Mouse (Mus musculus) thymus, postnatal 14 days (tissue): ENCODE measurements around the gene Shisal2a.
A peak's percentile ranks its signal among the peaks of the same experiment; 100 is the strongest.
"Not testable (repeated sequence)": the region's sequence is repeated elsewhere in the genome, so short reads cannot be mapped to it uniquely, and the experiment has no call there.

Source experiments
- DNase-seq: peaks from one replicate; pipeline ENCODE4 v3.0.0; 2021

Shisal2a gene

DNA sequence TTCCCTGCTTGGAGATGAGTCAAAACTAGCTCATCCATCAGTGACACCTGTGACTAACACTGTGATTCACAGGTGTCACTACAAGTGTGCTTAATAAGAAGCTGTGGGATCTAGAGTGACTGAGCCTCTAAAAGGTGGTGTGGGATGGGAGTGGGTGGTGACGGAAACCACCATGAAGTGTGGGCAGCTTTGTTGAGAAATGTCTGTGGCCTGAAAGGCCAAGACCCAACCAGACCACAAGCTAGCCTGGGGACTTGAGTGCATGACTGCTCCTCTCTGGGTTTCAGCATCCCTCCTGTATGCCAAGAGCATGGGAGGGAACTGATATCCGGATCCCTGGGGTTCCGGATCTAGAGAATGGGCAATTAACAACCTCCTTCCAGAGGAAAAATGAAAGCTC, 11.7 kb downstream of the Shisal2a start:
- DNase-seq: no peak

DNA sequence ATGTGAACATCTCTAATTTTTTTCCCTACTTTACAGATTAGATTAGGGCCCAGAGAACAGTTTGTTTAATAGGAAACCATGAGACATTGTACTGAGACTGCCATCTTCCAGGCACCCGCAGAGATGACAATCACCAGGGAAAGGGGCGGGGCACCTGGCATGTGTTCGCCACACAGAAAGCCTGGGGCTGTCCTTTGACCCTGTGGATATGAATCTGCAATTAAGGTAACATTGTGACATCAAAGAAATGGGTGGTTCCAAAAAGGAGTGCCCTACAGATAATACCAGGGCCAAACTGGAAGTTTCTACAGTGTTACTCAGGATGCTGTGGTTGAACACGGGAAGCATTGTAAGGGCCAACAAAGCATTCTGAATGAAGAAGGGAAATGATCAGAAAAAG, 12.7 kb downstream of the Shisal2a start:
- no peak for DNase-seq

DNA sequence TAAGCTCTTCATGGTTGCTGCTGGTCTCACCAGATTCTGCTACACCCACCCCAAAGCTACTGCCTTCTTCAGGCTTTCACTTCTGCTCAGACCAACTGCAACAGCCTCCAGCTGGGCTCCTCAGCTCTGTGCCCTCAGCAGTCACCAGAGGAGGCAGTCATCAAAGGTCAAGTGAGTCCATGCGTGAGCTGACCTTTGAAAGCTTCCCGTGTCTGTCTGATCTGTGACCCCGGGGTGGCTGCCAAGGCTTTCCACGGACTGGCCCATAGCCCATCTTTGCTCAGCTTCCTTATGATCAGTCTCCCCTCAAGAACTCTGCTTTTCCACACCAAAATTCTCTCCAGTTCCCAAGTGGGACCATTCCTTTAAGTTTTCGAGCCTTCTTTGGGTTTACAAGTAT, 13.9 kb downstream of the Shisal2a start:
- no peak for DNase-seq

- DNase-seq: no peak
These were observed 19.1 kb downstream of the Shisal2a start for GRCm38 (mm10) chr4:108364111-108364476.

GRCm38 (mm10) chr4:108363355-108364110, 19.6 kb downstream of the Shisal2a start:
- DNase-seq: no peak

DNA sequence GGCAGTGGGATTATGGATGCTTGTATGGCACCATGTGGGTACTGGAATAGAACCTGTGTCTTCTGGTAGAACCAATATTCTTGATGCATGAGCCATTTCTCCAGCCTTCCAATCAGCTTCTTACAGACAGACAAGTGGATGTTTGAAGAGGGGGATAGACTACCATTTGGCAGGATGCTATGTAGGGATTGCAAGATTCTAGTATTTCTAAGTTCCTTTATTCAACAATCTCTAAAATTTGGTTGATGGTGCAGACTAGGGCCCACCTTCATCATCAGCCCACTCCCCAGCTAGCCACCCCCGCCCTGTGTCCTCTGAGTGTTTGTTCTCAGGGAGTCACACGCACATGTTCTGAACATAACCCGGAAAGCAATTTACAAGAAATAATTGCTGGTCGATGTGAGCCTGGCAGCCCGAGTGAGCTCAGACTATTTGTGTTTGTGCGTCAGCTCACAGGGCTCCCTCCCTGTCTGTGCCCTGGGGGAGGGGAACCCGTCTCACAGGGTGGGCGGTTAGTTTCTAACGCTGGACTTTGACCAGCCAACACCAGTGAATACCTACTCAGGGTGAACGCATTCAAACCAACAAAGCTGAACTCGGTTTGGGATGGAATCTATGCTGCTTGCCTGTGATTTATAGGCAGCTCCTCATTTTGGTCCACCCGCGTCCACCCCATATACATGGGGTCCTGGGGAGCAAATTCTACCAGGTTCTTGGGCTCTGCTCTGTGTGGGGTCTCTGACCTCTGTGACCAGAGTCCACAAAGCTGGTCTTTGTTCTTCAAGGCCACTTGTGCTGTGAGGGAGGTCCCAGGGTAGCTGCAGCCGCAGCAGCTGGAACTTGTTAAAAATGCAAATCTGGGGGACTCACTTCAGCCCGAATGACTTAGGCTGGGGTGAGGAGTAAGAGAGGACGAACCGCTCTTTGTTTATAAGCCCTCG, 20.6 kb downstream of the Shisal2a start:
- DNase-seq: no peak

DNA sequence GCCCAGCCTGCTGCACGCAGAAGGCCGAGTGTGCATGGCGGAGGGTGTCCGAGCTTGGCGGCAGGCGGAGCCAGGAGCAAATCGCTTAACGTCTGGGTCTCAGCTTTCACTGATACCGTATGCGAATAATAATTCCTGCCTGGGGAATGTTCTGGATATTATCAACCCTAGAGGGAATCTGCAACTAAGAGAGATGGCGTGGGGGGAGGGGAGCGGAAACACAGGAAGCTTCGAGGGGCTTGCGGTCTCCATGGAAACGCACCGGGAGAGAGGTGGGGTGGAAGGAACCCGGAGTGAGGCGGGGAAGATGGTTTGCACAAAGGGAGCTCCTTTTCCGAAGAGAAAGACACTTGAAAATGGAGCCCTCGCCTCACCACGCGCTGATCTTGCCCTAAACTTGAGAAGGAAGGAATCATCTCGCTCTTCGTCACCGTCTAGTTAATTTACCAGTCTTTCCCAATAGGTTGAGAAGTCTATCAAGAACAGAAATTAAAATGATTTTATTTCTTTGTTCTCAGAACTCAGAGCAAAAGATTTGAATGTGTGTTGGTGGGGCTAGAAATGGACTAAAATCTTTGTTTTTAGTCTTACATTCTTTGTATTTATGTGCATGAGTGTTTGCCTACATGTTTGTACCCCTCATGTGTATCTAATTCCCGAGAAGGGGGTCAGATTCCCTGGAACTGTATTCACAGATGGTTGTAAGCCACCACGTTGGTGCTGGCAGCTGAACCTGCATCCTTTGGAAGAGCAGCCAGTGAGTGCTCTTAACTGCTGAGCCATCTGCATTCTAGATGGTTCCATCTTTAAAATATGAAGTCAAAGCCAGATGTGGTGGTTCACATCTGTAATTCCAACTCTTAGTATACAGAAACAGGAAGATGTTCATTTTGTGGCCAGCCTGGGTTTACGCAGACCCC, 22.8 kb downstream of the Shisal2a start:
- DNase-seq: peak; percentile 64

GRCm38 (mm10) chr4:108358498-108358897, 24.7 kb downstream of the Shisal2a start:
- DNase-seq: no peak

- DNase-seq: no peak
These were observed 25.7 kb downstream of the Shisal2a start for GRCm38 (mm10) chr4:108357458-108357857.

DNA sequence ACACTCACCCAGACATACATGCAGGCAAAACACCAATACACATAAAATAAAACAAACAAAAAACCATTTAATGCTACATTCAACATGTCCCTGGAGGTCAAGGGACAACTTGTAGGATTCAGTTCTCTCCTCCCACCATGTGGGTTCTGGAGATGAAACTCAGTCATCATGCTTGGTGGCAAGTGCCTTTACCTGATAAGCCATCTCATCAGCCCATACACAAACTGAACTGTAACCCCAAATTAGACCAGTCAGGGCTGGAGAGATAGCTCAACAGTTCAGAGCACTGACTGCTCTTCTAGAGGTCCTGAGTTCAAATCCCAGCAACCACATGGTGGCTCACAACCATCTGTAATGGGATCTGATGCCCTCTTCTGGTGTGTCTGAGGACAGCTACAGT, 29.6 kb downstream of the Shisal2a start:
- DNase-seq: not testable (repeated sequence)

DNA sequence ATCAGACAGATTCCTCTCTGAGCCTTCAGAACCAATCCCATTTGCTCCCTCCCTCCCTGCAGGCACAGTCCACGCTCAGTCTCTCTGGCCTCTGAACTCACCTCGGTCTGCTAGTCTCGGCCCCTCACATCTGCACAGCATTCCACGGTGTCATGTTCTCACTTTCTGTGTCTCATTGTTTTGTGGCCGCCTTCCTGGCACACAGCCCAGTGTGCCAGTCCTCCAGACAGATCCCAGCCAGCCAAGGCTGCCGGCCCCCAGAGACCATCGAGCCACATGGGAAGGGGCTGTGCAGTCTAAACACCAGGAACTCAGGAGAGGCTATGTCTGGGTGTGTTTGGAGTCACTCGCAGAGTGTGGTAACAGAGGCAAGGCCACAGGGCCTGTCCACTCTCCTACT, 32.3 kb downstream of the Shisal2a start:
- no peak for DNase-seq

DNA sequence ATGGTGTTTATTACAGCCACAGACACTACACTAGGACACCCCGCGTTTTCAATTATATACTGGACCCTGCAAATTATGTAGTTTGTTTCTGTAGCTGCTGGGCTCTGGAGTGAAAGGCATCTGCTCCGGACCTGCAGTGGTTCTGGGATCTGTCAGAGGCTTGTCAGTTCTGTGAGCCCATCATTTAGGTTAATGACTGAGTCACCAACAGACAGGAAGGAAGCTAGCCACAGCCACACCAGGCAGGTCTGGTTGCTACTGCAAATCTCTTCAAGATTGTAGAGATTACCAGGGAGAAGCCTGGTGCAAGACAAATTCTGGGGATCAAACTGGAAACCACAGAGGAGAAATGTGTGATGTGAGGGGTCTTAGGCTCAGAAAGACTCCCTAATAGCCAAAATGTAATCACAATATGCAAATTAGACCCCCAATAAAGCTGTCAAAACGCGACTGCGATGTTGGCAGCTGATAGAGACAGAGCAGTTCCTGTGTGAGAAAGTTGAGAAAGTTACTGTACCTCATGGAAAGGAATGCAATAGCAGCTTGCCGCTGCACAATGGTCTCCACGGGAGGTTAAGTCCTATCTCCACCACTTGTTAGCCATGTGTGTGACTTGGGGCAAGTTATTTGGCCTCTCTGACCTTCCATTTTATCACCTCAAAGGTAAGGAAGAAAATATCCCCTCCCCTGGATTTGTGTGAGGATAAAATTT, 33.2 kb downstream of the Shisal2a start:
- no peak for DNase-seq

DNA sequence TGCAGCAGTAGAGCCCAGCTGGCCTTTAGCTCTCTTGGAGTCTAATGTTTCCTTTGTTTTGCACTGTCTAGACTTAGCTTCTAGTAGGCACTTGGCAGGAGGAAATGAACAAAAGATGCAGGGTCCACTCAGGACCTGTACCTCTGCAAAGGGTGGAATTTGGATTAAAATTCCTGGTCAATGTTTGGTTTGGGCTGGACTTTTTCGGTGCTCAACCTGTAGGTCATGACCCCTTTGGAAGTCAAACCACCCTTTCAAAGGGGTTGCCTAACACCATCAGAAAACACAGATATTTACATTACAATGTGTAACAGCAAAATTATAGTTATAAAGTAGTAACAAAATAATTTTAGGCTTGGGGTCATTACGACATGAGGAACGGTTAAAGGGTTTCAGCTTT, 34.1 kb downstream of the Shisal2a start:
- no peak for DNase-seq

- no peak for DNase-seq
These were observed 34.8 kb downstream of the Shisal2a start for GRCm38 (mm10) chr4:108348256-108348875.

DNA sequence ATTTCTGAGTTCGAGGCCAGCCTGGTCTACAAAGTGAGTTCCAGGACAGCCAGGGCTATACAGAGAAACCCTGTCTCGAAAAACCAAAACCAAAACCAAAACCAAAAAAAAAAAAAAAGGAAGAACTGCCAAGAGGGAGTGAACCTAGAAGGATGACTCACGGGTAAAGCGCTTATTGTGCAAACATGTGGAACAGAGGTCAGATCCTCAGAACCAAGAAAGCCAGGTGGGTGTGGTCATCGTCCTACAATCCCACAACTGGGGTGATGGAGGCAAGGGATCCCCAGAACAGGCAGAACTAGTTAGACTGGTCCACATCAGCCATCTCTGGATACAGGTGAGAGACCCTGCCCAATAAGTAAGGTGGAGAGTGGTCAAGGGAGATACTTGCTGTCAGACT, 36.0 kb downstream of the Shisal2a start:
- no peak for DNase-seq

- no peak for DNase-seq
These were observed 37.3 kb downstream of the Shisal2a start for GRCm38 (mm10) chr4:108345826-108346225.

DNA sequence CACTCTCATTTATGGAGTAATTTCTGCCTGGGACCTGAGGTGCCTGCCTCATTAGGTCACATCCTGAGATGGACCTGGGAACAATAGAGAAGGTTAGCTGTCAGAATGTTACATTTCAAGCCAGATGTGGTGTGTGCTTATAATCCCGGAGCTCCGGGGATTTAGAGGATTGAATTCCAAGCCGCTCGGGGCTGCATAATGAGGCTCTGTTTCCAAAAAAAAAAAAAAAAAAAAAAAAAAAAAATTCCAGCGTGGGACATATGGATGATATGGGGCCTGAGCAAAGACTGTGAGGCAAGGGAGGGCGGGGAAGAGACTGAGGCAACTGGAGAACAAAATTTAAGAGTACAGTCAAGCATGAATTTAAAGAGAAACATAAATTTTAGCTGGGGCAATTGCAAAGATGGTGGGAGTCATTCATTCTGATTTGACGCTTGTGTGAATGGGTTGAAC, 38.5 kb downstream of the Shisal2a start:
- no peak for DNase-seq

- peak; percentile 59 for DNase-seq
These were observed 43.9 kb downstream of the Shisal2a start for GRCm38 (mm10) chr4:108339277-108339690.

- no peak for DNase-seq
These were observed 44.3 kb downstream of the Shisal2a start for GRCm38 (mm10) chr4:108338811-108339210.

GRCm38 (mm10) chr4:108338321-108338733, 44.8 kb downstream of the Shisal2a start:
- DNase-seq: no peak

GRCm38 (mm10) chr4:108337817-108338216, 45.3 kb downstream of the Shisal2a start:
- no peak for DNase-seq

DNA sequence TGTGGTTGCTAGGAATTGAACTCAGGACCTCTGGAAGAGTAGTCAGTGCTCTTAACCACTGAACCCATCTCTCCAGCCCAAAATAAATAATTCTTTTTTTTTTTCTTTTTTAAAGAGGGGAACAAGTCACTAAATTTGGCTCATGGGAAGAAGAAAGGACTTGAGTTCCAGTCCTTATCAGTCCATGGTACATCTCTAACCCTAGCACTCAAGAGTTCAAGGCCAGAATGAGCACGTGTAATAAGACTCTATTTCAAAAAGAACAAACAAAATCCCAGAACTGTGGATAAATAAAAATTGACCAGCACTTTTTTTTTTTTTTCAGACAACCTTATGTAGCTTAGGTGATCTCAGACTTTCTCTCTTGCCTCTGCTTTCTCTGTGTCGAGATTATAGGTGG, 46.4 kb downstream of the Shisal2a start:
- no peak for DNase-seq
